Mouse (Mus musculus): ENCODE results near the gene Slc16a9.
"Not testable (repeated sequence)": the region's sequence is repeated elsewhere in the genome, so short reads cannot be mapped to it uniquely, and the experiment has no call there.

The Slc16a9 gene

DNA sequence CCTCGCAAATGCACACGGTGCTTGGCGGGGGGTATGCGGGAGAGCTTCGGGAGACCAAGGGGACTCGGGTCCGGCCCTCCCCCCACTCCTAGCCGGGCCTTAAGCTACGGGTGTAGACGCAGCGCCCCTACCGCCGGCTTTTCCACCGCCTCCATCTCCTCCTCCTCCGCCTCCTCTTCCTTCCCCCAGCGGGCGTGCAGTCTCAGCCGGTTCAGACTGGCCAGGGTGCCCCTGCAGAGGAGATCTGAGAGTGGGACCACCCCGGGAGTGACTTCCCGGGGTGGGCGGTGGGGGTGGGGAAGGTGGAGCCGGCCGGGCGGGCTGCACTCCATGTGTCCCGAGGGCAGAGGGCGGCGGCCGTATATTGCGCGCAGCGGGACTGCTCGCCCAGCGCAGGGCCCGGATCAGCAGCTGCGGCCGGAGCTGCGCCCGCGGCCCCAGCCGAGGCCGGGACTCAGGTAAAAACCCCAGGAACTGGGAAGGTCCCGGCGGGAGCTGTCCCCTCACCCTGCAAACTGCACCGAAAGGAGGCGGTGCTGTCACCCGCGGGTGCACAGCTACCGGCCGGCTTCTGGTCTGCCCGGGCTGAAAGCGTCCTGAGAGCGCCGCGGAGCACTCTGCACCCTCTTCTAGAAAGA lies at the start of gene Slc16a9:
TSS of gene Slc16a9 (plus strand) at position 180 of the 638 bp plus-strand sequence.
- DNase-seq (ENCODE audit: low read depth): peak; percentile 18

GRCm38 (mm10) chr10:70195279-70195678 lies 49.6 kb upstream of the Slc16a9 start:
- no peak for DNase-seq (ENCODE audit: low read depth)

GRCm38 (mm10) chr10:70195786-70196185 lies 49.1 kb upstream of the Slc16a9 start:
- DNase-seq (ENCODE audit: low read depth): no peak

GRCm38 (mm10) chr10:70196666-70197065 lies 48.2 kb upstream of the Slc16a9 start:
- DNase-seq (ENCODE audit: low read depth): no peak

GRCm38 (mm10) chr10:70197601-70198000 lies 47.3 kb upstream of the Slc16a9 start:
- DNase-seq (ENCODE audit: low read depth): no peak

DNA sequence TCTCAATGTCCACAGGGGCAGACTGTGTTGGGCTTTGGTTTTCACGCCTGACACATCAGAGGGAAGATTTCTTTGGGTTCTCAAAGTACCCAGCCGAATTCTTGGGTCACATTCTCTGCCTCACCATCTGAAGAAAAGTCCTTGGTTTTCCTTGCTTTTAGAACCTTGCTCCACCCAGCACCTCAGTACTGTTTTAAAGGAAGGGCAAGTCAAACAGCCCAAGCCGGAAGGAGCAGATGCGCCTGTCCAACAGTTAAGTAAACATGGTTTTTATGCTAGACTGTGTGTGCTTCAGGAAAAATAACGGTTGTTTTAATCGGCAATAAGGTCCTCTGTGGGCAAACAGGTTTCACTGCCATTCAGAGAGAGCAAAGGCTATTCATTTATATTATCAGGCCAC lies 46.9 kb upstream of the Slc16a9 start:
- DNase-seq (ENCODE audit: low read depth): no peak

- no peak for DNase-seq (ENCODE audit: low read depth)
These were observed 45.9 kb upstream of the Slc16a9 start for GRCm38 (mm10) chr10:70198951-70199463.

- DNase-seq (ENCODE audit: low read depth): no peak
These were observed 45.3 kb upstream of the Slc16a9 start for GRCm38 (mm10) chr10:70199466-70200210.

GRCm38 (mm10) chr10:70200889-70201500 lies 43.9 kb upstream of the Slc16a9 start:
- DNase-seq (ENCODE audit: low read depth): no peak

DNA sequence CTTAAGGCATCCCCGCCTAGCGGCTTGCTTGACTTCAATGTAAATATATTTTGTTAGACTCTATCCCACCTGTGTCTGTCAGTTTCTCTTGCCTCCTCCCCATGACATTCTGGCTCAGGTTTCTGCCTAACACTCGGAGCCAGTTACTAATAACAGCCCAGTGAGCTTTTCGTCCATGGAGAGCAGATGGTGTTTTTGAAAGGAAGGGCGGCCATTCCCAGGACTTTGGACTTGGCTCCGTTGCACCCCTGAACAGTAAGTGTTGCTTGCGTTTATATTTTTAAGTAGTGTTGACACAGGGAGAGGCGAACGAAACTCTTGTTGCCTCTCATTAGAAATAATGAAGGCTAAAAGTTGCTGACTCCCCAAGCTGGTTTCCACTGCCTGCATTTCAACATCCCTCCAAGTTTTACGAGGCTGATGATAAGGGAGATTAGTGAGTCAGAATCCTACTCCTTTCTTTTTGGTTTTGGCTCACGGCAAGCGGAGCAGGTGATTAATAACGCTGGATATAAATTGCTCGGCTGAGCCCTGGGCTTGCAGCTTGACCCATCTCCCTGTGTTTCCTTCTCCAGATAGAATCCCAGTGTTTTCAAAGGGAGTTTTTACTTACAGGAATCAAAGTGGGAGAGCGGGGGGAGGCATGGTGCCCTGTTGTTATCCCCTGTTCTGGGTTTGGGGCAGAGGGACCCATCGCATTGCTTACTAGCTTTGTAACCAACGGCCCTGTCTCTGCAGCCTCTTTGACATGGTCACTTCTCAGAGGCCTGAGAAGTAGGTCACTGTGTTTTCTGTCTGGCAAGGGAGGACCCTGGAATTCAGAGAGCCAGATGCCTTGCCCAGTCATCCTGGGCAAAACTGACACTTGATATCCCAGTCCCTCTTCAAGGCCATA lies 40.1 kb upstream of the Slc16a9 start, which contains the start of gene Mrln:
TSS of gene Mrln (plus strand) at position 160 of the 895 bp plus-strand sequence.
- DNase-seq (ENCODE audit: low read depth): no peak

- no peak for DNase-seq (ENCODE audit: low read depth)
These were observed 33.6 kb upstream of the Slc16a9 start for GRCm38 (mm10) chr10:70211281-70211680.

DNA sequence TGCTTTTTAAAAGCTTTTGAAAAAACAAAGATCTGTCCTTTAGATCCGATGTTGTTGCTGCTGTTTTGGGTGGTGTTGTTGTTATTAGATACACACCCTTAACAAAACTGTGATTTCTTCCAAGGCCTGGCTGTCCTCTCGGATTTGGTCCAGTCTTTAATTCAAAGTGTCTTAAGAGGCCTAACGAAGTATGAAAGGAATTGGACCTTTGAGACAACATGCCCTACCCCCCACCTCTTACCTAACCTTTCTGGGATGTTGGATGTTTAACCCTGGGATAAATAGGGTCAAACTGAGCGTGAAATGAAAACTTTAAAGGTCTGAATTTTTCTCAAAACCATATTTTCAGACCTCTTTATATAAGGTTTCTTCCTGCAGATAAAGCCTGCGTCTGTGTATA lies 23.9 kb upstream of the Slc16a9 start:
- no peak for DNase-seq (ENCODE audit: low read depth)

- DNase-seq (ENCODE audit: low read depth): not testable (repeated sequence)
These were observed 22.7 kb upstream of the Slc16a9 start for GRCm38 (mm10) chr10:70222231-70222630.

DNA sequence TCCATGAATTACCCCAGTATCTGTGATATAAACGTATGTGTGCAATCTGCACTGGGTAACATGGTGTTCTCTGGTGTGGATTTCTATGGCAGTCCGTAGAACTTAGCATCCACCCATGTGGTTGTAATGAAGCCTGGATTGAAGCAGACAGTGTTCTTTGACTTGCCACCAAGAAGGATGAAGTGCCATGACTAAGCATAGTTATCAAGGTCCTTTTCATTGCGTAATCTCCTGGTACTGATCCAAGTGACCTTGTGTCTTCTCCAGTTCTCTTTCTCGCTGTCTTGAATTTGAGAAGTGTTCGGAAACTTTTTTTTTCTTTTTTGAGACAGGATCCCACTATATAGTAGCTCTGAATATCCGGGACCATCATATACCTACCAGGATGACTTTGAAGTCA lies 20.3 kb upstream of the Slc16a9 start:
- DNase-seq (ENCODE audit: low read depth): no peak

GRCm38 (mm10) chr10:70225760-70226159 lies 19.1 kb upstream of the Slc16a9 start:
- DNase-seq (ENCODE audit: low read depth): no peak

GRCm38 (mm10) chr10:70226608-70227007 lies 18.3 kb upstream of the Slc16a9 start:
- DNase-seq (ENCODE audit: low read depth): no peak

DNA sequence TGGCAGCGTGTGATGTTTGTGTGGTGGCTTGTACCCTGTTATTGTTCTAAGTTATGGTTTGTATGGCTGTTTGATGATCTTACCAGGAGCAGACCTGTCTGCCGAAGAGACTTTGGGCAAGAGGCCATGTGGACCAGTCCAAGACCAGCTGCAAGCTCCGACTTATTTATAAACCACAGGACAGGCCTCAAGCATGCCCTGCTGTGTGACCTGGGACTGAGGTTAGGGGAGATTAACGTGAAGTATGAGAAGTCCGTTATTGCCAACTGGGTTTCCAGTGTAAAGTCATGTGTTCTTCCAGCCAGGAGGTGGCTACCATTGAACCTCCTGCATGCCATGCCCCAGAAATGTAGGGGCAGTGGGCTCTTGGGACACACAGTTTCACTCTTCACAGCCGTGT lies 14.5 kb upstream of the Slc16a9 start:
- no peak for DNase-seq (ENCODE audit: low read depth)

DNA sequence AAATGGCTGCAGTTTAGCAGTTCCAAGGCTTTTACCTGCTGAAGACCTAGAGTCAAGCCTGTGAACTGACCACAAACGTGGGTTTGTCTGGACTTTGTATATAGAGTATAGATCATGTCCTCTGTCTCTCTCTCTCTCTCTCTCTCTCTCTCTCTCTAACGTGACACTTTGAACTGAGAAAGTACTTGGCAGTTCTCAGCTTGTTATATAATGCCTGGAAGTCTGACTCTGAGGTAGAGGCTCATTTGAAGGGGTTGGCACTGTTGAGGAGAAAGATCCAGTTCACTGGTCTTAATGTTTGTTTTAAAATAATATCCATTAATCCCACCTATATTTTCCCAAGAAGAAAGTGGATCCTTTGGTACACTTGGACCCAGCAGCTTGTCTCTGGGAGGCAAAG lies 7.0 kb upstream of the Slc16a9 start:
- no peak for DNase-seq (ENCODE audit: low read depth)

- DNase-seq (ENCODE audit: low read depth): no peak
These were observed 2.0 kb upstream of the Slc16a9 start for GRCm38 (mm10) chr10:70242751-70243444.

GRCm38 (mm10) chr10:70245559-70245945 lies 652 bp downstream of the Slc16a9 start:
- DNase-seq (ENCODE audit: low read depth): no peak

GRCm38 (mm10) chr10:70246076-70246475 lies 1.2 kb downstream of the Slc16a9 start:
- no peak for DNase-seq (ENCODE audit: low read depth)
